Mouse (Mus musculus): Measurements from ENCODE around the gene Gpr55. TPM values are rescaled to one million over a fixed set of nuclear protein-coding genes. Genes with fewer than 3 reads are reported as not detected.

Gene Gpr55
- polyA plus RNA-seq, 1 experiment: 0.01 TPM

GRCm38 (mm10) chr1:85957942-85958619 lies 2.7 kb downstream of the Gpr55 start:
- DNase-seq (ENCODE audit: low read depth): peak; percentile 54
- TF ChIP-seq POLR2A (IDR thresholded peaks at IDR 0.05; ENCODE audit: borderline replicate concordance, extremely low read depth, insufficient read depth, insufficient read length, poor library complexity, severe bottlenecking) (no peak), CTCF (IDR thresholded peaks at IDR 0.05; ENCODE audit: borderline replicate concordance, extremely low read depth, insufficient read depth, insufficient read length) (no peak)

GRCm38 (mm10) chr1:85957290-85957689 lies 3.5 kb downstream of the Gpr55 start:
- no peak for TF ChIP-seq CTCF (IDR thresholded peaks at IDR 0.05; ENCODE audit: borderline replicate concordance, extremely low read depth, insufficient read depth, insufficient read length)
- no peak for TF ChIP-seq POLR2A (IDR thresholded peaks at IDR 0.05; ENCODE audit: borderline replicate concordance, extremely low read depth, insufficient read depth, insufficient read length, poor library complexity, severe bottlenecking)
- no peak for DNase-seq (ENCODE audit: low read depth)

GRCm38 (mm10) chr1:85955150-85955549 lies 5.7 kb downstream of the Gpr55 start:
- DNase-seq (ENCODE audit: low read depth): no peak
- TF ChIP-seq CTCF (IDR thresholded peaks at IDR 0.05; ENCODE audit: borderline replicate concordance, extremely low read depth, insufficient read depth, insufficient read length) (no peak), POLR2A (IDR thresholded peaks at IDR 0.05; ENCODE audit: borderline replicate concordance, extremely low read depth, insufficient read depth, insufficient read length, poor library complexity, severe bottlenecking) (no peak)

- no peak for DNase-seq (ENCODE audit: low read depth)
- TF ChIP-seq POLR2A (IDR thresholded peaks at IDR 0.05; ENCODE audit: borderline replicate concordance, extremely low read depth, insufficient read depth, insufficient read length, poor library complexity, severe bottlenecking): no peak
- no peak for TF ChIP-seq CTCF (IDR thresholded peaks at IDR 0.05; ENCODE audit: borderline replicate concordance, extremely low read depth, insufficient read depth, insufficient read length)
Measured at GRCm38 (mm10) chr1:85949085-85949684, 11.6 kb downstream of the Gpr55 start.

GRCm38 (mm10) chr1:85942318-85942717 lies 18.5 kb downstream of the Gpr55 start:
- TF ChIP-seq POLR2A (IDR thresholded peaks at IDR 0.05; ENCODE audit: borderline replicate concordance, extremely low read depth, insufficient read depth, insufficient read length, poor library complexity, severe bottlenecking) (no peak), CTCF (IDR thresholded peaks at IDR 0.05; ENCODE audit: borderline replicate concordance, extremely low read depth, insufficient read depth, insufficient read length) (no peak)
- DNase-seq (ENCODE audit: low read depth): no peak

- DNase-seq (ENCODE audit: low read depth): no peak
- TF ChIP-seq POLR2A (IDR thresholded peaks at IDR 0.05; ENCODE audit: borderline replicate concordance, extremely low read depth, insufficient read depth, insufficient read length, poor library complexity, severe bottlenecking) (no peak), CTCF (IDR thresholded peaks at IDR 0.05; ENCODE audit: borderline replicate concordance, extremely low read depth, insufficient read depth, insufficient read length) (no peak)
Measured at GRCm38 (mm10) chr1:85937323-85937722, 23.5 kb downstream of the Gpr55 start.

- TF ChIP-seq CTCF (IDR thresholded peaks at IDR 0.05; ENCODE audit: borderline replicate concordance, extremely low read depth, insufficient read depth, insufficient read length): no peak
- TF ChIP-seq POLR2A (IDR thresholded peaks at IDR 0.05; ENCODE audit: borderline replicate concordance, extremely low read depth, insufficient read depth, insufficient read length, poor library complexity, severe bottlenecking): no peak
- no peak for DNase-seq (ENCODE audit: low read depth)
Measured at GRCm38 (mm10) chr1:85936265-85936664, 24.5 kb downstream of the Gpr55 start.

GRCm38 (mm10) chr1:85935148-85935852 lies 25.5 kb downstream of the Gpr55 start:
- DNase-seq (ENCODE audit: low read depth): peak; percentile 47
- TF ChIP-seq POLR2A (IDR thresholded peaks at IDR 0.05; ENCODE audit: borderline replicate concordance, extremely low read depth, insufficient read depth, insufficient read length, poor library complexity, severe bottlenecking): no peak
- TF ChIP-seq CTCF (IDR thresholded peaks at IDR 0.05; ENCODE audit: borderline replicate concordance, extremely low read depth, insufficient read depth, insufficient read length): peak; percentile 53; the same call in 1 of the 2 replicates

GRCm38 (mm10) chr1:85934560-85934959 lies 26.2 kb downstream of the Gpr55 start:
- no peak for DNase-seq (ENCODE audit: low read depth)
- TF ChIP-seq POLR2A (IDR thresholded peaks at IDR 0.05; ENCODE audit: borderline replicate concordance, extremely low read depth, insufficient read depth, insufficient read length, poor library complexity, severe bottlenecking): no peak
- TF ChIP-seq CTCF (IDR thresholded peaks at IDR 0.05; ENCODE audit: borderline replicate concordance, extremely low read depth, insufficient read depth, insufficient read length): no peak

GRCm38 (mm10) chr1:85933631-85934465 lies 27.0 kb downstream of the Gpr55 start:
- no peak for TF ChIP-seq CTCF (IDR thresholded peaks at IDR 0.05; ENCODE audit: borderline replicate concordance, extremely low read depth, insufficient read depth, insufficient read length)
- no peak for TF ChIP-seq POLR2A (IDR thresholded peaks at IDR 0.05; ENCODE audit: borderline replicate concordance, extremely low read depth, insufficient read depth, insufficient read length, poor library complexity, severe bottlenecking)
- peak; percentile 73 for DNase-seq (ENCODE audit: low read depth)

- no peak for DNase-seq (ENCODE audit: low read depth)
- no peak for TF ChIP-seq CTCF (IDR thresholded peaks at IDR 0.05; ENCODE audit: borderline replicate concordance, extremely low read depth, insufficient read depth, insufficient read length)
- TF ChIP-seq POLR2A (IDR thresholded peaks at IDR 0.05; ENCODE audit: borderline replicate concordance, extremely low read depth, insufficient read depth, insufficient read length, poor library complexity, severe bottlenecking): no peak
Measured at GRCm38 (mm10) chr1:85933226-85933625, 27.6 kb downstream of the Gpr55 start.

Measured in brain, embryonic 14.5 days (tissue).